Mouse (Mus musculus): ENCODE results near the gene Runx3. TPM values are rescaled to one million over a fixed set of nuclear protein-coding genes. Genes with fewer than 3 reads are reported as not detected.

Gene Runx3
- polyA plus RNA-seq, 2 experiments, result 6.3 to 11.1 TPM

DNA sequence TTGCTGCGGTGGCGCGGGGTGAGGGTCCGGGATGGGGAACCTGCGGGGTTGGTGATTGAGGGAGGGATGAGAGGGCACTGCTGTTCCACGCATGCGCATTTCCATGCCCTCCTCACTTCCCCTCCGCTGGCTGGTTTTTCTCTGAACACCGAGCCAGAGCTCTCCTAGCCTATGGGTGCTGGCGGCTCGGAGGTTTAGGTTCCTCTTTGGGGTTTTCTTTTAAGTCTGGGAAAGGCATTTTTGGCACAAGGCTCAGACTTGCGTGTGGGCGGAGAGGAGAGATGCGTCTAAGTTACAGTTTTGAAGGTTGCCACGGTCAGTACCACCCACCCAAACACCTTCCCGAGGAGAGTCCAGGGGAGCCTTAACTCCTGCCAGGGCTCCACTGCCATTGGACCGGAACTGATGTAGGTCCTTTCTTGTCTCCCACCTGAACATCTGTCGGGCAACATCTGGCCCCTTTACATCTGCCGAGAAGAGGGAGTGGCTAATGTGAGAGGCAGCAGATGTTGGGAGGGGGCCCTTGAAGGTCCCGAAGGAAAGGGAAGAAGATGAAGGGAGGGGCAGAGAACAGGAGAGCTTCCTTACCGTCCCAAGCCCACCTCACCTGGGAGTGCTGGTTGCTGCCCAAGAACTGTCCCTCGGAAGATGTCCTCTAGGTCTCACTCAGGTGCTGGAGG, 8.5 kb downstream of the Runx3 start:
- Histone ChIP-seq H3K9ac (ENCODE audit: low read depth, low read length, severe bottlenecking) (peak overlapping the region; percentile 40; the same call in 1 of the 2 replicates), H3K36me3 (ENCODE audit: control insufficient read depth, insufficient read depth, low read length) (no peaks in the 10 kb centered on the region), H3K27me3 (ENCODE audit: control insufficient read depth, insufficient read depth, low read length) (no peaks in the 10 kb centered on the region), H3K4me1 (ENCODE audit: control insufficient read depth, insufficient read depth, low read length) (peaks cover 10% of the 10 kb centered on the region), H3K27ac (replicated peaks; ENCODE audit: low read depth, low read length) (no peak overlapping the region), H3K4me3 (replicated peaks; ENCODE audit: low read length) (peak overlapping the region; percentile 24), H3K4me2 (replicated peaks; ENCODE audit: low read depth, low read length, severe bottlenecking) (peak overlapping the region; percentile 54), H3K9me3 (ENCODE audit: control insufficient read depth, low read length) (no peaks in the 10 kb centered on the region)
- no peak for ATAC-seq (ENCODE audit: low FRiP score, low read depth)
- no peak for TF ChIP-seq POLR2A (IDR thresholded peaks at IDR 0.05; ENCODE audit: borderline replicate concordance, extremely low read depth, insufficient read depth, insufficient read length)
- WGBS, result 9% methylated on average over 22 of the region's 22 CpGs
- peak; percentile 54 for DNase-seq (ENCODE audit: low spot score)

DNA sequence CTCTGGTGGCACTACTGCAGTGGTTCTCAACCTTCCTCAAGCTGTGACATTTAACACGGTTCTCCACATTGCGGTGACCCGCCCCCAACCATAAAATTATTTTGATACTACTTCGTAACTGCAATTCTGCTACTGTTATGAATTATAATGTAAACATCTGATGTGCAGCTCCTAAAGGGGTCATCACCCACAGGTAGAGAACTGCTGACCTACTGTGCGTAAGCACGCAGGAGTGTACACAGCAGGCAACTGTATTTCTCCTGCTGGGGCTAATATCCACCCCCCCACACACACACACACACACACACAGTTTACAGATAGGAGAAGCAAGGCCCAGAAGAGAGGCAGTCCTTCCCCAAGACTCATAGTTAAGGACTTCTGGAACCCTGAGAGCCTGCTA, 9.7 kb downstream of the Runx3 start:
- Histone ChIP-seq H3K27me3 (ENCODE audit: control insufficient read depth, insufficient read depth, low read length) (no peaks in the 10 kb centered on the region), H3K4me2 (replicated peaks; ENCODE audit: low read depth, low read length, severe bottlenecking) (no peak overlapping the region), H3K27ac (replicated peaks; ENCODE audit: low read depth, low read length) (no peak overlapping the region), H3K4me1 (ENCODE audit: control insufficient read depth, insufficient read depth, low read length) (peaks cover 10% of the 10 kb centered on the region), H3K36me3 (ENCODE audit: control insufficient read depth, insufficient read depth, low read length) (no peaks in the 10 kb centered on the region), H3K9me3 (ENCODE audit: control insufficient read depth, low read length) (no peaks in the 10 kb centered on the region), H3K4me3 (replicated peaks; ENCODE audit: low read length) (no peak overlapping the region), H3K9ac (ENCODE audit: low read depth, low read length, severe bottlenecking) (no peak overlapping the region)
- no peak for ATAC-seq (ENCODE audit: low FRiP score, low read depth)
- 84% methylated on average over 6 of the region's 6 CpGs for WGBS
- DNase-seq (ENCODE audit: low spot score), result no peak
- TF ChIP-seq POLR2A (IDR thresholded peaks at IDR 0.05; ENCODE audit: borderline replicate concordance, extremely low read depth, insufficient read depth, insufficient read length), result no peak

DNA sequence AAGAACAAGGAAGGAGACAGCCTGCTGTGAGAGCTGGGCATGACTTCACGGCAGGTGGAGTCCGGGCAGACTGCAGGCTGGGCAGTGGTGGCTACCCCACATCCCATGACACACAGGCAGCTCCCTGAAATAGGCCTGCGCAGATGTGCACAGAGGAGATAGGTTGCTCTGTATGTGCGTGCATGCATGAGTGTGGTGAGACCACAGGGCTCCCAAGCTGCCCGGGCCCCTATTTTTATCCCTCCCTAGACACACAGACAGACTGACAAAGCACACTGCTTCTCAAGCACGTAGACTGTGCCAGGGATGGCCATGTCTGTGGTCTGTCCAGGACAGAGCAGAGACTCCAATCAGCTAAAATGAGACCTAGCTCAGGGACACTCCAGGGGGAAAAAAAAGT, 10.7 kb downstream of the Runx3 start:
- ATAC-seq (ENCODE audit: low FRiP score, low read depth) (no peak), DNase-seq (ENCODE audit: low spot score) (no peak)
- 80% methylated on average over 6 of the region's 6 CpGs for WGBS
- no peak overlapping the region for H3K4me2 ChIP-seq (replicated peaks; ENCODE audit: low read depth, low read length, severe bottlenecking)
- no peak for TF ChIP-seq POLR2A (IDR thresholded peaks at IDR 0.05; ENCODE audit: borderline replicate concordance, extremely low read depth, insufficient read depth, insufficient read length)
- no peak overlapping the region for H3K4me3 ChIP-seq (replicated peaks; ENCODE audit: low read length)
- no peak overlapping the region for H3K27ac ChIP-seq (replicated peaks; ENCODE audit: low read depth, low read length)
- H3K4me1 ChIP-seq (ENCODE audit: control insufficient read depth, insufficient read depth, low read length), result peaks cover 10% of the 10 kb centered on the region
- H3K9me3 ChIP-seq (ENCODE audit: control insufficient read depth, low read length), result no peaks in the 10 kb centered on the region
- H3K36me3 ChIP-seq (ENCODE audit: control insufficient read depth, insufficient read depth, low read length), result no peaks in the 10 kb centered on the region
- no peaks in the 10 kb centered on the region for H3K27me3 ChIP-seq (ENCODE audit: control insufficient read depth, insufficient read depth, low read length)
- H3K9ac ChIP-seq (ENCODE audit: low read depth, low read length, severe bottlenecking), result no peak overlapping the region

DNA sequence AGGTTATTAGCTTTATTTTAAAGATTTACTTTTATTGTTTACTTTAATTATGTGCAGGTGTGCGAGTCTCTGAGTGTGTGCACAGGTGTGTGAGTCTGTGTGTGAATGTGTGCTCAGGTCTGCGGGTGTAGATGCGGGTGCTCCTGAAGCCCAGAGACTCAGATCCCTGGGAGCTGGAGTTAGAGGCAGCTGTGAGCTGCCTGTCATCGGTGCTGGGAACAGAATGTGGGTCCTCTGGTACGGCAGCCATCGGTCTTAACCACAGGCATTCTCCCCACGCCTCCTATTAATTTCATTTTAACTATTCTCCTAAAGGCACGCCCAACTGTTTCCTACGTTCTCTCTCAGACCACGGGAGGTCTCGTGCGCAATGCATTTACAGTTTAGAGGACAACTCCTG, 12.3 kb downstream of the Runx3 start:
- no peak for TF ChIP-seq POLR2A (IDR thresholded peaks at IDR 0.05; ENCODE audit: borderline replicate concordance, extremely low read depth, insufficient read depth, insufficient read length)
- Histone ChIP-seq H3K36me3 (ENCODE audit: control insufficient read depth, insufficient read depth, low read length) (no peaks in the 10 kb centered on the region), H3K4me3 (replicated peaks; ENCODE audit: low read length) (no peak overlapping the region), H3K9ac (ENCODE audit: low read depth, low read length, severe bottlenecking) (no peak overlapping the region), H3K4me2 (replicated peaks; ENCODE audit: low read depth, low read length, severe bottlenecking) (no peak overlapping the region), H3K4me1 (ENCODE audit: control insufficient read depth, insufficient read depth, low read length) (peaks cover 10% of the 10 kb centered on the region), H3K27ac (replicated peaks; ENCODE audit: low read depth, low read length) (no peak overlapping the region), H3K27me3 (ENCODE audit: control insufficient read depth, insufficient read depth, low read length) (no peaks in the 10 kb centered on the region), H3K9me3 (ENCODE audit: control insufficient read depth, low read length) (no peaks in the 10 kb centered on the region)
- 72% methylated on average over 12 of the region's 12 CpGs for WGBS
- DNase-seq (ENCODE audit: low spot score) (no peak), ATAC-seq (ENCODE audit: low FRiP score, low read depth) (no peak)

DNA sequence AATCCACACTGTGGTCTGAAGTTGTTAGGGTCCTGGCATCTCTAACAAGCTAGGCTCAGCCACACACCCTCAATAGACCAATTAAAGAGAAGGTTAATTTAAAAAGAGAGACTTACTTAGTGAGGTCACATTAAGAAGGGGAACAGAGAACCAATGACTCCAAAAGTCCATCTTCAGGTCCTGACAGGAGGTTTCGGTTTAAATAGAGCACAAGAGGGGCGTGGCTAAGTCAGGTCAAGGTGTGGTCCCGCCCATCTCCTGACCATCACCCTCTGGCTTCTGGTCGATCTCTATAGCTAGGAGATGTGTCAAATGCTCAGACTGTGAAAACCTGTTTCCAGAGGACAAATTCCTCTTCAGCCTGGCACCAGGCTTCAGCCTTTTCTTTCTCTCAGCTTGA, 13.3 kb downstream of the Runx3 start:
- H3K4me2 ChIP-seq (replicated peaks; ENCODE audit: low read depth, low read length, severe bottlenecking), result no peak overlapping the region
- no peak overlapping the region for H3K27ac ChIP-seq (replicated peaks; ENCODE audit: low read depth, low read length)
- no peak overlapping the region for H3K4me3 ChIP-seq (replicated peaks; ENCODE audit: low read length)
- no peak overlapping the region for H3K9ac ChIP-seq (ENCODE audit: low read depth, low read length, severe bottlenecking)
- peaks cover 8% of the 10 kb centered on the region for H3K4me1 ChIP-seq (ENCODE audit: control insufficient read depth, insufficient read depth, low read length)
- H3K27me3 ChIP-seq (ENCODE audit: control insufficient read depth, insufficient read depth, low read length), result peaks cover 7% of the 10 kb centered on the region; the same call in 1 of the 2 replicates
- WGBS, result 58% methylated on average over 4 of the region's 4 CpGs
- no peak for ATAC-seq (ENCODE audit: low FRiP score, low read depth)
- no peaks in the 10 kb centered on the region for H3K9me3 ChIP-seq (ENCODE audit: control insufficient read depth, low read length)
- TF ChIP-seq POLR2A (IDR thresholded peaks at IDR 0.05; ENCODE audit: borderline replicate concordance, extremely low read depth, insufficient read depth, insufficient read length), result no peak
- H3K36me3 ChIP-seq (ENCODE audit: control insufficient read depth, insufficient read depth, low read length), result no peaks in the 10 kb centered on the region
- no peak for DNase-seq (ENCODE audit: low spot score)

Measured in limb, embryonic 14.5 days (tissue).